Mouse (Mus musculus) neural tube, embryonic 10.5 days (tissue): Measurements from ENCODE around the gene Nlgn1.

Source experiments
- DNase-seq: peaks from one replicate; pipeline ENCODE4 v3.0.0-alpha.2; 2017; ENCODE audit warnings: low spot score; ENCODE audit errors: extremely low spot score

Nlgn1 gene

GRCm38 (mm10) chr3:26332400-26333238, at the start of gene Nlgn1:
TSS of gene Nlgn1 (minus strand) at chr3:26332460.
- peak; percentile 21 for DNase-seq

- no peak for DNase-seq
These were observed 46.0 kb upstream of the Nlgn1 start for GRCm38 (mm10) chr3:26378272-26378671.

GRCm38 (mm10) chr3:26355082-26355481, 22.8 kb upstream of the Nlgn1 start:
- DNase-seq = no peak

GRCm38 (mm10) chr3:26354483-26355030, 22.3 kb upstream of the Nlgn1 start:
- no peak for DNase-seq

- DNase-seq = no peak
These were observed 5.2 kb upstream of the Nlgn1 start for GRCm38 (mm10) chr3:26337495-26337894.

GRCm38 (mm10) chr3:26333239-26333811, 1.1 kb upstream of the Nlgn1 start:
- DNase-seq = peak; percentile 64

- peak; percentile 71 for DNase-seq
These were observed 841 bp downstream of the Nlgn1 start for GRCm38 (mm10) chr3:26331177-26332061.

- DNase-seq = no peak
These were observed 1.4 kb downstream of the Nlgn1 start for GRCm38 (mm10) chr3:26330863-26331176.

- no peak for DNase-seq
These were observed 2.2 kb downstream of the Nlgn1 start for GRCm38 (mm10) chr3:26330019-26330418.

GRCm38 (mm10) chr3:26324510-26324909, 7.8 kb downstream of the Nlgn1 start:
- no peak for DNase-seq

- no peak for DNase-seq
These were observed 14.9 kb downstream of the Nlgn1 start for GRCm38 (mm10) chr3:26317397-26317796.

GRCm38 (mm10) chr3:26297869-26298268, 34.4 kb downstream of the Nlgn1 start:
- DNase-seq = no peak

GRCm38 (mm10) chr3:26270894-26271795, 61.1 kb downstream of the Nlgn1 start:
- no peak for DNase-seq

- no peak for DNase-seq
These were observed 85.7 kb downstream of the Nlgn1 start for GRCm38 (mm10) chr3:26246564-26246963.

GRCm38 (mm10) chr3:26243274-26243673, 89.0 kb downstream of the Nlgn1 start:
- DNase-seq = no peak

GRCm38 (mm10) chr3:26230006-26230405, 102.3 kb downstream of the Nlgn1 start:
- no peak for DNase-seq

GRCm38 (mm10) chr3:26228827-26229226, 103.4 kb downstream of the Nlgn1 start:
- no peak for DNase-seq

- DNase-seq = no peak
These were observed 104.0 kb downstream of the Nlgn1 start for GRCm38 (mm10) chr3:26228172-26228781.

- no peak for DNase-seq
These were observed 108.8 kb downstream of the Nlgn1 start for GRCm38 (mm10) chr3:26223500-26223899.

GRCm38 (mm10) chr3:26216231-26216630, 116.0 kb downstream of the Nlgn1 start:
- no peak for DNase-seq
